Mouse (Mus musculus) heart, postnatal 0 days (tissue): Measurements from ENCODE around the gene Pam. TPM values are rescaled to one million over a fixed set of nuclear protein-coding genes. Genes with fewer than 3 reads are reported as not detected.

Experiments used
- ATAC-seq: fragments of 200-750 bp; cut with Nextera tagmentation; 2 replicates; pipeline ENCODE4 v1.8.0; 2017; ENCODE audit warnings: low read depth, moderate number of reproducible peaks, moderate library complexity; ENCODE audit not compliant: insufficient read depth
- DNase-seq: peaks from one replicate; pipeline ENCODE4 v3.0.0-alpha.2; 2016; ENCODE audit warnings: low spot score
- H3K27ac ChIP-seq: fragments of 300-500 bp; sonication (generic); 2 replicates; pipeline ENCODE4 v1.5.1; 2014; ENCODE audit warnings: low read depth, mild to moderate bottlenecking
- H3K27me3 ChIP-seq: fragments of 300-500 bp; sonication (generic); 2 replicates; pipeline ENCODE4 v1.6.1; 2014; ENCODE audit warnings: low read length, mixed read lengths; ENCODE audit not compliant: control insufficient read depth, insufficient read depth
- H3K36me3 ChIP-seq: fragments of 300-500 bp; sonication (generic); replicated peaks from 2 replicates; pipeline ENCODE4 v1.6.1; 2014; ENCODE audit warnings: low read length, mixed read lengths; ENCODE audit not compliant: control insufficient read depth, insufficient read depth
- H3K4me1 ChIP-seq: fragments of 300-500 bp; sonication (generic); 2 replicates; pipeline ENCODE4 v1.6.1; 2014; ENCODE audit warnings: antibody characterized with exemption; ENCODE audit not compliant: control insufficient read depth, insufficient read depth
- H3K4me2 ChIP-seq: fragments of 300-500 bp; sonication (generic); 2 replicates; pipeline ENCODE4 v1.6.1; 2014; ENCODE audit warnings: low read depth, mild to moderate bottlenecking, low read length, moderate library complexity
- H3K4me3 ChIP-seq: fragments of 300-500 bp; sonication (generic); 2 replicates; pipeline ENCODE4 v1.5.1; 2014; ENCODE audit warnings: low read depth, low read length
- H3K9ac ChIP-seq: fragments of 300-500 bp; sonication (generic); replicated peaks from 2 replicates; pipeline ENCODE4 v1.6.1; 2014; ENCODE audit warnings: low read depth, low read length, mixed read lengths
- H3K9me3 ChIP-seq: fragments of 300-500 bp; sonication (generic); replicated peaks from 2 replicates; pipeline ENCODE4 v1.6.1; 2016; ENCODE audit warnings: low read length; ENCODE audit not compliant: control insufficient read depth
- CTCF ChIP-seq: IDR thresholded peaks from 2 replicates; pipeline ENCODE4 v1.5.1; 2016; ENCODE audit warnings: antibody characterized with exemption, control low read depth, low read depth
- EP300 ChIP-seq: IDR thresholded peaks from 2 replicates; pipeline ENCODE4 v1.6.1; 2016; ENCODE audit warnings: antibody characterized with exemption, low read depth
- WGBS: fragments of 180-500 bp; shearing (Covaris S2); extraction: QIAGEN DNeasy Blood & Tissue Kit; methylation state at CpG from one replicate; pipeline ENCODE4 v1.1.7; 2014; 5-methylcytosine and 5-hydroxymethylcytosine counted together
- polyA plus RNA-seq: library from polyadenylated mRNA; unstranded; fragments of >200 nt; fragmentation: Nextera tagmentation; extraction: Ambion mirVana; gene quantifications from 2 replicates; pipeline ENCODE4 v1.2.1, GENCODE M21; 2015
- total RNA-seq: library from RNA; depleted of rRNA; stranded (reverse); fragments of >200 nt; gene quantifications from 2 replicates; pipeline ENCODE4 v1.2.3, GENCODE M21; 2014; ENCODE audit warnings: low replicate concordance

The Pam gene
- total and polyA plus RNA-seq, 2 experiments from 2014 or later = 804 to 1,082 TPM

GRCm38 (mm10) chr1:98068177-98068576 is 27.3 kb downstream of the Pam start:
- ATAC-seq (no peak), DNase-seq (no peak)
- WGBS = 88% methylated on average over 4 of the region's 4 CpGs

DNA sequence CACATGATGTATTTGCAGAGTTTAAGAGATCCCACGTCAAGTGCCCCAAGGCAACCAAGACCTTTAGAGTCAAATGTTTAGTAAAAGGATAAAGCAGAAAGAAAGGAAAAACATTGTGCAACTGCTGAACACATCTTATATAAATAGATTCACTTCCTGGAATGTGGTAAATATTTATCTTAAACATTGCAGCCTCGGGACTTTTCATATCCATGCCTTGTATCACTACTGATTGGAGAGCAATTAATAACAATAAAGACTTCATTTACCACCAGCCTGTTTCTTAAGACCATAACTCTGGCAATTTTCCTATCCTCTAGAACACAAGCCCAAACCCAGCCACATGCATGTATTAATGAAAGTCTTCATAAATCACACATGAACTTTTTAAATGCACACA is 33.4 kb downstream of the Pam start:
- Histone ChIP-seq H3K9ac (no peak overlapping the region), H3K27me3 (no peaks in the 10 kb centered on the region), H3K4me1 (peaks cover 7% of the 10 kb centered on the region; the same call in 1 of the 2 replicates), H3K4me2 (no peak overlapping the region), H3K36me3 (no peaks in the 10 kb centered on the region), H3K9me3 (no peaks in the 10 kb centered on the region), H3K4me3 (no peak overlapping the region), H3K27ac (no peak overlapping the region)
- WGBS = 36% methylated on average over 2 of the region's 2 CpGs
- ATAC-seq = no peak
- no peak for TF ChIP-seq EP300
- no peak for TF ChIP-seq CTCF
- DNase-seq = no peak

More at GRCm38 (mm10) chr1:98068177-98068576, 27.3 kb downstream of the Pam start:
- Histone ChIP-seq H3K4me1 (no peaks in the 10 kb centered on the region), H3K9ac (no peak overlapping the region), H3K36me3 (no peaks in the 10 kb centered on the region), H3K9me3 (no peaks in the 10 kb centered on the region), H3K27me3 (no peaks in the 10 kb centered on the region), H3K4me2 (no peak overlapping the region), H3K4me3 (no peak overlapping the region), H3K27ac (no peak overlapping the region)
- no peak for TF ChIP-seq EP300

- WGBS = 54% methylated on average over 1 of the region's 1 CpGs
- ATAC-seq (no peak), DNase-seq (no peak)
- H3K27me3 ChIP-seq = no peaks in the 10 kb centered on the region
- no peaks in the 10 kb centered on the region for H3K9me3 ChIP-seq
- H3K4me2 ChIP-seq = no peak overlapping the region
- 0 out of 2 replicates have a peak overlapping the region, but pooled peaks have one; percentile 20 for H3K27ac ChIP-seq
- TF ChIP-seq CTCF (no peak), EP300 (no peak)
- no peak overlapping the region for H3K4me3 ChIP-seq
- H3K4me1 ChIP-seq = peaks cover 7% of the 10 kb centered on the region; the same call in 1 of the 2 replicates
- no peaks in the 10 kb centered on the region for H3K36me3 ChIP-seq
- no peak overlapping the region for H3K9ac ChIP-seq
Measured at GRCm38 (mm10) chr1:98059401-98059800, 36.0 kb downstream of the Pam start.

DNA sequence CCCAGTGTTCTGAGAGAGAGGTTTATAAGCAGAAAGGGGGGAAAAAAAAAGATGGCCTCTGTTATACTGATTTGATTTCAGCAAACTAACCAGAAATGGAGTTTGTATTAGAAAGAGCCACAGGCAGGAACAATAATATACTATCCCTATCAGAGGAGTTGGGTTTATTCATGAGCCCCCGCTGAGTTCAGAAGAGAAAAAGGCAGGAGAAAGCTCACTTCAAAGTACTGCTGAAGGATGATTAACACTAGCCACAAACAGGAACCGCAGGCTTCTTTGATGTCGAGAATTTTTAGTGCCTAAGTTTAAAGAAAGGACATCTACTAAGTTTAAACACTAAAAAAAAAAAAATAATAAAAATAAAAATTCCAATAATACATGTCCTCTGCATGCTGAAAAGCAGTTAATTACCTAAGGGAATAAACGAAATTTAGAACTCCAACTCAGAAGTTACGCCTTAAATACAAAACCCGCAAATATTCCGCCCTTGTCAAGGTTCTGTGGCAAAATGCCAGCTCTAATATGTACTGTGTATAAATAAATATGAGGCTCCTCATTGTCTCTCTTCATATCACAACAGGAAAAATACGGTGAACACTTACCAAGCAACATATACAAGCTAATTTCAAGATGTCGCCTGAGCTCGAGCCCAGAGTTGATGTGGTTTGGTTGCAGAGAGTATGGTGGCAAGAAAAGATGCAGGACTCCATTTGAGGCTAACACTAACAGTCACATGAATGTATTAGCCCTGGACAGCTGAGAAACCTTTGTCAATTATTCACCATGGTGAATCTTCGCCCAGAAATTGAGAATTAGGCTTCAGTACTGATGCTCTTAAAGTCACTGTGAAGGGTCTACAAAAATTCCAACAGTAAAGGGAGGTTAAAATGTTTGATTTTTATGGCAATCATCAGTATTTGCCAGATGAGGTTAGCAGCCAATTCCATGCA is 38.2 kb downstream of the Pam start:
- Histone ChIP-seq H3K4me1 (peaks cover 7% of the 10 kb centered on the region; the same call in 1 of the 2 replicates), H3K9me3 (no peaks in the 10 kb centered on the region), H3K36me3 (no peaks in the 10 kb centered on the region), H3K27ac (0 out of 2 replicates have a peak overlapping the region, but pooled peaks have one; percentile 15), H3K9ac (no peak overlapping the region), H3K27me3 (no peaks in the 10 kb centered on the region), H3K4me2 (no peak overlapping the region), H3K4me3 (no peak overlapping the region)
- DNase-seq (no peak), ATAC-seq (no peak)
- WGBS = 70% methylated on average over 11 of the region's 11 CpGs
- TF ChIP-seq CTCF = no peak

DNA sequence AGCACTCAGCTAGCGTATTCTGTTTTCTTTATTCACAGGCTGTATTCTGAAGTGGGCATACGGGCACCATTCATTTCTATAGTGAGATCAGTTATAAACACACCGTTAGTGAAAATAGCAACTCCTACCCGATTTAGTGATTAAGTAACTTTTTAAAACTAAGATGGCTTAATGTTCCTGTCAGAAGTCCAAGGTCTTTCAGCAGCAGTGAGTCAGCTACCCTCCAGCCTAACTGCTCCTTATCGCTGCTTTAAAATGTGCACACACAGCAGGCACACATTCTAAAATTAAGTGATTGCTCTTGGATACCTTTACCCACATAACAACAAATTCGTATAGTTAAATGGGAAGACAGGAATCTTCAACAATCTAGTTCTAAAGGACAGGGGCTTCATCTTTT is 39.2 kb downstream of the Pam start:
- no peak overlapping the region for H3K4me3 ChIP-seq
- 42% methylated on average over 6 of the region's 6 CpGs for WGBS
- TF ChIP-seq EP300 (no peak), CTCF (no peak)
- no peaks in the 10 kb centered on the region for H3K27me3 ChIP-seq
- no peaks in the 10 kb centered on the region for H3K36me3 ChIP-seq
- H3K27ac ChIP-seq = peak overlapping the region; percentile 32
- no peak overlapping the region for H3K9ac ChIP-seq
- H3K4me1 ChIP-seq = no peaks in the 10 kb centered on the region
- no peak for DNase-seq
- no peak for ATAC-seq
- no peaks in the 10 kb centered on the region for H3K9me3 ChIP-seq
- 0 out of 2 replicates have a peak overlapping the region, but pooled peaks have one; percentile 10 for H3K4me2 ChIP-seq
